Mouse (Mus musculus): ENCODE measurements around the gene Hist1h3a. TPM values are rescaled to one million over a fixed set of nuclear protein-coding genes. Genes with fewer than 3 reads are reported as not detected.
A peak's percentile ranks its signal among the peaks of the same experiment; 100 is the strongest.

Hist1h3a gene
- polyA plus RNA-seq, 1 experiment from 2014 or later, result 3.6 TPM

GRCm38 (mm10) chr13:23745381-23746161 lies 16.6 kb downstream of the Hist1h3a start, which contains the start of gene Hist1h3c:
TSS of gene Hist1h3c (minus strand) at chr13:23745602.
- Histone ChIP-seq H3K9me3 (no peaks in the 10 kb centered on the region), H3K27me3 (replicated peaks) (no peaks in the 10 kb centered on the region), H3K9ac (peak within 1 kb of the TSS; percentile 58), H3K4me1 (peaks cover 5% of the 10 kb centered on the region; the same call in 1 of the 2 replicates), H3K4me2 (replicated peaks) (peak within 1 kb of the TSS; percentile 60), H3K27ac (peak within 1 kb of the TSS; percentile 94), H3K4me3 (peak within 1 kb of the TSS; percentile 39), H3K36me3 (no peaks in the 10 kb centered on the region)
- ATAC-seq (ENCODE audit: low FRiP score, low read depth), result peak; percentile 69
- WGBS, result under 1% methylated on average over 28 of the region's 28 CpGs

GRCm38 (mm10) chr13:23744421-23745380 lies 17.5 kb downstream of the Hist1h3a start:
- ATAC-seq (ENCODE audit: low FRiP score, low read depth), result no peak
- H3K4me2 ChIP-seq (replicated peaks), result peak overlapping the region; percentile 60
- no peaks in the 10 kb centered on the region for H3K9me3 ChIP-seq
- no peak overlapping the region for H3K27ac ChIP-seq
- WGBS, result under 1% methylated on average over 24 of the region's 36 CpGs
- H3K9ac ChIP-seq, result peak overlapping the region; percentile 49
- H3K4me1 ChIP-seq, result peaks cover 8% of the 10 kb centered on the region; the same call in 1 of the 2 replicates
- H3K4me3 ChIP-seq, result peak overlapping the region; percentile 26
- H3K27me3 ChIP-seq (replicated peaks), result no peaks in the 10 kb centered on the region
- no peaks in the 10 kb centered on the region for H3K36me3 ChIP-seq

- Histone ChIP-seq H3K4me1 (peaks cover 14% of the 10 kb centered on the region), H3K9ac (no peak overlapping the region), H3K27me3 (replicated peaks) (no peaks in the 10 kb centered on the region), H3K36me3 (no peaks in the 10 kb centered on the region), H3K9me3 (no peaks in the 10 kb centered on the region), H3K27ac (no peak overlapping the region), H3K4me2 (replicated peaks) (peak overlapping the region; percentile 60), H3K4me3 (0 out of 2 replicates have a peak overlapping the region, but pooled peaks have one; percentile 18)
- 56% methylated on average over 4 of the region's 4 CpGs for WGBS
- ATAC-seq (ENCODE audit: low FRiP score, low read depth), result no peak
Measured at GRCm38 (mm10) chr13:23743963-23744362, 18.2 kb downstream of the Hist1h3a start.

- Histone ChIP-seq H3K4me2 (replicated peaks) (no peak overlapping the region), H3K9ac (no peak overlapping the region), H3K4me1 (peaks cover 14% of the 10 kb centered on the region), H3K36me3 (no peaks in the 10 kb centered on the region), H3K9me3 (no peaks in the 10 kb centered on the region), H3K4me3 (no peak overlapping the region), H3K27me3 (replicated peaks) (no peaks in the 10 kb centered on the region), H3K27ac (no peak overlapping the region)
- ATAC-seq (ENCODE audit: low FRiP score, low read depth), result no peak
- WGBS, result 85% methylated on average over 5 of the region's 5 CpGs
Measured at GRCm38 (mm10) chr13:23743215-23743614, 19.0 kb downstream of the Hist1h3a start.

- no peak overlapping the region for H3K4me3 ChIP-seq
- H3K4me1 ChIP-seq, result peaks cover 10% of the 10 kb centered on the region
- no peak for ATAC-seq (ENCODE audit: low FRiP score, low read depth)
- H3K27me3 ChIP-seq (replicated peaks), result no peaks in the 10 kb centered on the region
- H3K9me3 ChIP-seq, result no peaks in the 10 kb centered on the region
- no peaks in the 10 kb centered on the region for H3K36me3 ChIP-seq
- no peak overlapping the region for H3K4me2 ChIP-seq (replicated peaks)
- H3K9ac ChIP-seq, result no peak overlapping the region
- no peak overlapping the region for H3K27ac ChIP-seq
Measured at GRCm38 (mm10) chr13:23742007-23742406, 20.2 kb downstream of the Hist1h3a start.

GRCm38 (mm10) chr13:23740910-23741309 lies 21.3 kb downstream of the Hist1h3a start:
- Histone ChIP-seq H3K4me2 (replicated peaks) (peak overlapping the region; percentile 97), H3K9ac (no peak overlapping the region), H3K9me3 (no peaks in the 10 kb centered on the region), H3K27ac (no peak overlapping the region), H3K4me1 (peaks cover 10% of the 10 kb centered on the region), H3K36me3 (no peaks in the 10 kb centered on the region), H3K4me3 (no peak overlapping the region), H3K27me3 (replicated peaks) (no peaks in the 10 kb centered on the region)
- ATAC-seq (ENCODE audit: low FRiP score, low read depth), result no peak
- WGBS, result 66% methylated on average over 5 of the region's 5 CpGs

- no peak for ATAC-seq (ENCODE audit: low FRiP score, low read depth)
- Histone ChIP-seq H3K9me3 (no peaks in the 10 kb centered on the region), H3K9ac (peak overlapping the region; percentile 73), H3K4me2 (replicated peaks) (peak overlapping the region; percentile 97), H3K27me3 (replicated peaks) (no peaks in the 10 kb centered on the region), H3K4me3 (peak overlapping the region; percentile 48), H3K27ac (peak overlapping the region; percentile 90), H3K4me1 (peaks cover 10% of the 10 kb centered on the region), H3K36me3 (no peaks in the 10 kb centered on the region)
- 33% methylated on average over 13 of the region's 13 CpGs for WGBS
Measured at GRCm38 (mm10) chr13:23740256-23740840, 21.8 kb downstream of the Hist1h3a start.

GRCm38 (mm10) chr13:23739922-23740252 lies 22.3 kb downstream of the Hist1h3a start:
- H3K27ac ChIP-seq, result peak overlapping the region; percentile 90
- WGBS, result 2% methylated on average over 14 of the region's 14 CpGs
- peak overlapping the region; percentile 97 for H3K4me2 ChIP-seq (replicated peaks)
- H3K4me1 ChIP-seq, result peaks cover 10% of the 10 kb centered on the region
- peak overlapping the region; percentile 48 for H3K4me3 ChIP-seq
- H3K27me3 ChIP-seq (replicated peaks), result no peaks in the 10 kb centered on the region
- H3K36me3 ChIP-seq, result no peaks in the 10 kb centered on the region
- H3K9ac ChIP-seq, result peak overlapping the region; percentile 73
- no peaks in the 10 kb centered on the region for H3K9me3 ChIP-seq
- no peak for ATAC-seq (ENCODE audit: low FRiP score, low read depth)

- under 1% methylated on average over 39 of the region's 39 CpGs for WGBS
- H3K4me2 ChIP-seq (replicated peaks), result peak overlapping the region; percentile 97
- no peaks in the 10 kb centered on the region for H3K9me3 ChIP-seq
- H3K9ac ChIP-seq, result peak overlapping the region; percentile 73
- ATAC-seq (ENCODE audit: low FRiP score, low read depth), result peak; percentile 91
- H3K4me1 ChIP-seq, result peaks cover 10% of the 10 kb centered on the region
- no peaks in the 10 kb centered on the region for H3K36me3 ChIP-seq
- H3K27me3 ChIP-seq (replicated peaks), result no peaks in the 10 kb centered on the region
- peak overlapping the region; percentile 48 for H3K4me3 ChIP-seq
- peak overlapping the region; percentile 90 for H3K27ac ChIP-seq
Measured at GRCm38 (mm10) chr13:23739069-23739921, 22.9 kb downstream of the Hist1h3a start.

GRCm38 (mm10) chr13:23738677-23739068 lies 23.5 kb downstream of the Hist1h3a start, which contains the start of gene Hist1h1c:
TSS of gene Hist1h1c (plus strand) at chr13:23738808.
- Histone ChIP-seq H3K27ac (peak within 1 kb of the TSS; percentile 90), H3K9ac (peak within 1 kb of the TSS; percentile 73), H3K4me2 (replicated peaks) (peak within 1 kb of the TSS; percentile 97), H3K27me3 (replicated peaks) (no peaks in the 10 kb centered on the region), H3K4me1 (peaks cover 10% of the 10 kb centered on the region), H3K9me3 (no peaks in the 10 kb centered on the region), H3K4me3 (peak within 1 kb of the TSS; percentile 48), H3K36me3 (no peaks in the 10 kb centered on the region)
- WGBS, result under 1% methylated on average over 36 of the region's 38 CpGs
- ATAC-seq (ENCODE audit: low FRiP score, low read depth), result peak; percentile 95

- peak overlapping the region; percentile 97 for H3K4me2 ChIP-seq (replicated peaks)
- ATAC-seq (ENCODE audit: low FRiP score, low read depth), result 0 out of 2 replicates have a peak, but pooled peaks have one; percentile 30
- 23% methylated on average over 4 of the region's 4 CpGs for WGBS
- H3K9ac ChIP-seq, result 0 out of 2 replicates have a peak overlapping the region, but pooled peaks have one; percentile 73
- H3K36me3 ChIP-seq, result no peaks in the 10 kb centered on the region
- H3K27ac ChIP-seq, result no peak overlapping the region; the same call in 1 of the 2 replicates
- H3K27me3 ChIP-seq (replicated peaks), result no peaks in the 10 kb centered on the region
- no peak overlapping the region for H3K4me3 ChIP-seq
- no peaks in the 10 kb centered on the region for H3K9me3 ChIP-seq
- peaks cover 10% of the 10 kb centered on the region for H3K4me1 ChIP-seq
Measured at GRCm38 (mm10) chr13:23738041-23738440, 24.1 kb downstream of the Hist1h3a start.

Data from neural tube, embryonic 12.5 days (tissue).